Mouse (Mus musculus): ENCODE measurements around the gene Spaca7. TPM values are rescaled to one million over a fixed set of nuclear protein-coding genes. Genes with fewer than 3 reads are reported as not detected.

The Spaca7 gene
- polyA plus RNA-seq, 1 experiment from 2014 or later, result not detected

DNA sequence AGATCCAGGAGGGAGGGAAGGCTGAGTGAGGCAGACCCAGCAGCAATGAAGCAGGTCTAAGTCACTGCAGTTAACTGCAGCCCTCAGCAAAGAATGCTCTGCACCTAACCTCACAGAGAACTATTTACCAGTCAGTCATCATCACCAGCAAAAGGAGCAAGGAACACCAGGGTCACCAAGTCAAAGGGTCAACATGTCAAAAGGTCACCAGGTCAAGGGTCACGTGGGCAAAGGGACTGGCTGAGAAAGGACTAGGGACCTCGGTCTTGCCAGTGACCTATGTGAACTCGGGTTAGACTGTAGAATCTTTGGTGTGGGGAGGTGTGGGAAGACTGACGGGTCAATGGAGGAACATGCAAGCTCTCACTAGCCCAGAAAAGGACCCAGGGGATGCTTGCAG lies 73.7 kb downstream of the Spaca7 start:
- Histone ChIP-seq H3K4me1 (replicated peaks) (peaks cover 8% of the 10 kb centered on the region), H3K9ac (no peak overlapping the region), H3K9me3 (replicated peaks) (no peaks in the 10 kb centered on the region), H3K27me3 (replicated peaks) (no peaks in the 10 kb centered on the region), H3K27ac (ENCODE audit: poor library complexity, severe bottlenecking) (no peak overlapping the region), H3K4me3 (no peak overlapping the region), H3K4me2 (no peak overlapping the region), H3K36me3 (peaks cover 62% of the 10 kb centered on the region)
- no peak for ATAC-seq (ENCODE audit: insufficient number of reproducible peaks, low FRiP score)
- 79% methylated on average over 4 of the region's 4 CpGs for WGBS

DNA sequence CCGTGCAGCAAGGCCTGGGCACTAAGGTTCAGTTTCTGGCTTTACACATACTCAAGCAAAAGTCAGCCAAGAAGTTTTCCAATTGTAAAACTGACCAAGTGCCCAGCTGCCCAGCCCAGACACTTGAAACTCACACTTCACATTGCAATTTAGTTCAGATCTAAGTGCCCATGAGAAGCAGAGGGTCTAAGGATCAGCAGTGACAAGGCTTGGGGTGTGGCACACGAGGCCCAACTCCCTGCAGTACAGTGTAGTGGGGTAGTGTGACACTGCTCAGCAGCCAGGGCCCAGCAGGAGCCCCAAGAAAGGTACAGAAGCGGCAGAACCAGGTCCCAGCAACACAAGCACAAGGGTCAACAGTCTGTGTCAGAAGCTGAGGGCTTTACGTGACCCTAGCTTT lies 76.1 kb downstream of the Spaca7 start:
- H3K9me3 ChIP-seq (replicated peaks), result no peaks in the 10 kb centered on the region
- H3K4me2 ChIP-seq, result no peak overlapping the region
- H3K9ac ChIP-seq, result no peak overlapping the region
- WGBS, result 85% methylated on average over 4 of the region's 4 CpGs
- no peaks in the 10 kb centered on the region for H3K27me3 ChIP-seq (replicated peaks)
- H3K4me1 ChIP-seq (replicated peaks), result peaks cover 11% of the 10 kb centered on the region
- H3K36me3 ChIP-seq, result peaks cover 78% of the 10 kb centered on the region
- no peak overlapping the region for H3K27ac ChIP-seq (ENCODE audit: poor library complexity, severe bottlenecking)
- H3K4me3 ChIP-seq, result no peak overlapping the region
- ATAC-seq (ENCODE audit: insufficient number of reproducible peaks, low FRiP score), result no peak

Other genes with a start within 250 kb of the Spaca7 start
- gene Sox1, start 177.7 kb upstream of the Spaca7 start, polyA plus RNA-seq (2016; fragmentation: Nextera tagmentation; extraction: Ambion mirVana), result not detected in 2 replicates
- 32.0 and 32.4 TPM in 2 replicates for gene Tubgcp3, start 99.2 kb downstream of the Spaca7 start, polyA plus RNA-seq (2016; fragmentation: Nextera tagmentation; extraction: Ambion mirVana)
- gene Atp11a, start 184.0 kb downstream of the Spaca7 start, polyA plus RNA-seq (2016; fragmentation: Nextera tagmentation; extraction: Ambion mirVana), result 21.5 and 23.7 TPM in 2 replicates